Mouse (Mus musculus): Measurements from ENCODE around the gene Cyp8b1. TPM values are rescaled to one million over a fixed set of nuclear protein-coding genes. Genes with fewer than 3 reads are reported as not detected.

Gene Cyp8b1
- total RNA-seq, 1 experiment = not detected

GRCm38 (mm10) chr9:121873578-121873977 is 42.5 kb downstream of the Cyp8b1 start:
- in situ Hi-C loops (cut with MboI; ENCODE audit: low sequenced_read_pairs in 2 of 2, unreplicated experiment in 2 of 2) = no loop called here
- Histone ChIP-seq H3K4me1 (ENCODE audit: control insufficient read depth in 2 of 2, insufficient read depth in 2 of 2, low read length in 2 of 2, poor library complexity in 1 of 2) (no peaks in the 10 kb centered on the region), H3K9me3 (ENCODE audit: control insufficient read depth, insufficient read depth, low read depth, low read length) (no peaks in the 10 kb centered on the region), H3K9ac (ENCODE audit: insufficient read depth, low read depth, low read length, poor library complexity, severe bottlenecking) (no peak overlapping the region), H3K36me3 (ENCODE audit: control insufficient read depth, insufficient read depth, low read length, poor library complexity, severe bottlenecking) (no peaks in the 10 kb centered on the region), H3K4me3 (ENCODE audit: insufficient read depth in 1 of 2, low read depth in 1 of 2, low read length in 2 of 2, poor library complexity in 1 of 2, severe bottlenecking in 1 of 2) (no peak overlapping the region), H3K27ac (ENCODE audit: insufficient read depth, low read depth, low read length, poor library complexity, severe bottlenecking) (no peak overlapping the region)
- TF ChIP-seq HCFC1 (IDR thresholded peaks at IDR 0.05; ENCODE audit: borderline replicate concordance, insufficient read depth, low read length) (no peak), CHD2 (IDR thresholded peaks at IDR 0.05; ENCODE audit: low read depth, low read length) (no peak), ZNF384 (IDR thresholded peaks at IDR 0.05; ENCODE audit: low read depth, low read length) (no peak), MAFK (IDR thresholded peaks at IDR 0.05; ENCODE audit: insufficient read depth, low read depth, low read length) (no peak), ZC3H11A (IDR thresholded peaks at IDR 0.05; ENCODE audit: borderline replicate concordance, low read depth, low read length) (no peak)
- no peak for DNase-seq (ENCODE audit: low read depth, low spot score)

GRCm38 (mm10) chr9:121872062-121872683 is 43.9 kb downstream of the Cyp8b1 start:
- no peak overlapping the region for H3K27ac ChIP-seq (ENCODE audit: insufficient read depth, low read depth, low read length, poor library complexity, severe bottlenecking)
- H3K4me1 ChIP-seq (ENCODE audit: control insufficient read depth in 2 of 2, insufficient read depth in 2 of 2, low read length in 2 of 2, poor library complexity in 1 of 2) = no peaks in the 10 kb centered on the region
- in situ Hi-C loops (cut with MboI; ENCODE audit: low sequenced_read_pairs in 2 of 2, unreplicated experiment in 2 of 2) = no loop called here
- no peaks in the 10 kb centered on the region for H3K9me3 ChIP-seq (ENCODE audit: control insufficient read depth, insufficient read depth, low read depth, low read length)
- no peak overlapping the region for H3K9ac ChIP-seq (ENCODE audit: insufficient read depth, low read depth, low read length, poor library complexity, severe bottlenecking)
- no peak for TF ChIP-seq ZNF384 (IDR thresholded peaks at IDR 0.05; ENCODE audit: low read depth, low read length)
- TF ChIP-seq CHD2 (IDR thresholded peaks at IDR 0.05; ENCODE audit: low read depth, low read length) = no peak
- no peak for TF ChIP-seq HCFC1 (IDR thresholded peaks at IDR 0.05; ENCODE audit: borderline replicate concordance, insufficient read depth, low read length)
- no peak for TF ChIP-seq MAFK (IDR thresholded peaks at IDR 0.05; ENCODE audit: insufficient read depth, low read depth, low read length)
- no peak for TF ChIP-seq ZC3H11A (IDR thresholded peaks at IDR 0.05; ENCODE audit: borderline replicate concordance, low read depth, low read length)
- no peak overlapping the region for H3K4me3 ChIP-seq (ENCODE audit: insufficient read depth in 1 of 2, low read depth in 1 of 2, low read length in 2 of 2, poor library complexity in 1 of 2, severe bottlenecking in 1 of 2)
- DNase-seq (ENCODE audit: low read depth, low spot score) = no peak
- no peaks in the 10 kb centered on the region for H3K36me3 ChIP-seq (ENCODE audit: control insufficient read depth, insufficient read depth, low read length, poor library complexity, severe bottlenecking)

DNA sequence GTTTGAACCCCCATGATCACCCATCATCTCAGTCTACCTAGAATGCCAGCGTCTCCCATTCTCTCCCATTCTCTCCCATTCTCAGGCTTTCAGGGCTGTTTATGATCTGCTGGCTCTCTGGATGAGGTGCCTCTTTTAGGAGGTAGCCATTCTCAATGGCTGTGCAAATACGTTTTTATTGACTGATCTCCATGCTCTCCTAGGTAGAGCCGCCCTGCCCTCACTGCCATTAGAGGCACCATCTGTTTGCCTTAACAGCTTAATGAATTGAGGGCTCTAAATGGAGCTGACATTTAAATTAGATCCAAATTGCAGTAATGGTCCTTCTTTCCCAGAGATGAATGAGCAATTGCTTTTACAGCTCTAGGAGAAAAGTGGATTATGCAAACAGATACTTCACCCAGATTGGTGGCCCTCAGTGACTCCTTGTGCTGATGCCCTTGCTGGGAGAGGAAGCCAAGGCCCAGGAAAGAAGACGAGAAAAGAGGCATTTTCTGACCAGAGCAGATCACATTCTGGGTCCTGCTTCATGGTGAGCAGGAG is 46.1 kb downstream of the Cyp8b1 start:
- in situ Hi-C loops (cut with MboI; ENCODE audit: low sequenced_read_pairs in 2 of 2, unreplicated experiment in 2 of 2) = no loop called here
- H3K4me1 ChIP-seq (ENCODE audit: control insufficient read depth in 2 of 2, insufficient read depth in 2 of 2, low read length in 2 of 2, poor library complexity in 1 of 2) = no peaks in the 10 kb centered on the region
- no peak overlapping the region for H3K27ac ChIP-seq (ENCODE audit: insufficient read depth, low read depth, low read length, poor library complexity, severe bottlenecking)
- no peak overlapping the region for H3K4me3 ChIP-seq (ENCODE audit: insufficient read depth in 1 of 2, low read depth in 1 of 2, low read length in 2 of 2, poor library complexity in 1 of 2, severe bottlenecking in 1 of 2)
- no peaks in the 10 kb centered on the region for H3K9me3 ChIP-seq (ENCODE audit: control insufficient read depth, insufficient read depth, low read depth, low read length)
- TF ChIP-seq ZNF384 (IDR thresholded peaks at IDR 0.05; ENCODE audit: low read depth, low read length) (no peak), MAFK (IDR thresholded peaks at IDR 0.05; ENCODE audit: insufficient read depth, low read depth, low read length) (no peak), ZC3H11A (IDR thresholded peaks at IDR 0.05; ENCODE audit: borderline replicate concordance, low read depth, low read length) (no peak), HCFC1 (IDR thresholded peaks at IDR 0.05; ENCODE audit: borderline replicate concordance, insufficient read depth, low read length) (no peak), CHD2 (IDR thresholded peaks at IDR 0.05; ENCODE audit: low read depth, low read length) (no peak)
- no peak overlapping the region for H3K9ac ChIP-seq (ENCODE audit: insufficient read depth, low read depth, low read length, poor library complexity, severe bottlenecking)
- no peak for DNase-seq (ENCODE audit: low read depth, low spot score)
- H3K36me3 ChIP-seq (ENCODE audit: control insufficient read depth, insufficient read depth, low read length, poor library complexity, severe bottlenecking) = no peaks in the 10 kb centered on the region

- no peaks in the 10 kb centered on the region for H3K36me3 ChIP-seq (ENCODE audit: control insufficient read depth, insufficient read depth, low read length, poor library complexity, severe bottlenecking)
- H3K9ac ChIP-seq (ENCODE audit: insufficient read depth, low read depth, low read length, poor library complexity, severe bottlenecking) = no peak overlapping the region
- no peak for TF ChIP-seq HCFC1 (IDR thresholded peaks at IDR 0.05; ENCODE audit: borderline replicate concordance, insufficient read depth, low read length)
- no peak for TF ChIP-seq ZNF384 (IDR thresholded peaks at IDR 0.05; ENCODE audit: low read depth, low read length)
- TF ChIP-seq ZC3H11A (IDR thresholded peaks at IDR 0.05; ENCODE audit: borderline replicate concordance, low read depth, low read length) = no peak
- TF ChIP-seq CHD2 (IDR thresholded peaks at IDR 0.05; ENCODE audit: low read depth, low read length) = no peak
- TF ChIP-seq MAFK (IDR thresholded peaks at IDR 0.05; ENCODE audit: insufficient read depth, low read depth, low read length) = no peak
- H3K4me3 ChIP-seq (ENCODE audit: insufficient read depth in 1 of 2, low read depth in 1 of 2, low read length in 2 of 2, poor library complexity in 1 of 2, severe bottlenecking in 1 of 2) = no peak overlapping the region
- DNase-seq (ENCODE audit: low read depth, low spot score) = no peak
- no peaks in the 10 kb centered on the region for H3K4me1 ChIP-seq (ENCODE audit: control insufficient read depth in 2 of 2, insufficient read depth in 2 of 2, low read length in 2 of 2, poor library complexity in 1 of 2)
- no peaks in the 10 kb centered on the region for H3K9me3 ChIP-seq (ENCODE audit: control insufficient read depth, insufficient read depth, low read depth, low read length)
- no peak overlapping the region for H3K27ac ChIP-seq (ENCODE audit: insufficient read depth, low read depth, low read length, poor library complexity, severe bottlenecking)
- in situ Hi-C loops (cut with MboI; ENCODE audit: low sequenced_read_pairs in 2 of 2, unreplicated experiment in 2 of 2) = no loop called here
Measured at GRCm38 (mm10) chr9:121869432-121869831, 46.7 kb downstream of the Cyp8b1 start.

All from ES-E14 (cell line).